Mouse (Mus musculus) spleen, adult 18-20 months (tissue): ENCODE data around the gene Nlrp6.
A peak's percentile ranks its signal among the peaks of the same experiment; 100 is the strongest.

Experiments
- DNase-seq, 2 experiments: peaks; one replicate each; pipeline ENCODE4 v3.0.0; 2022; ENCODE audit warnings: mixed read lengths in 2 of 2

Nlrp6 gene

GRCm38 (mm10) chr7:140912846-140913482 lies 7.7 kb upstream of the Nlrp6 start:
- DNase-seq = no peak

GRCm38 (mm10) chr7:140914031-140914690 lies 6.5 kb upstream of the Nlrp6 start:
- no peak for DNase-seq

GRCm38 (mm10) chr7:140919911-140920310 lies 791 bp upstream of the Nlrp6 start:
- no peak for DNase-seq

- DNase-seq = no peak
Measured at GRCm38 (mm10) chr7:140921225-140921975, 698 bp downstream of the Nlrp6 start.

GRCm38 (mm10) chr7:140922398-140923069 lies 1.8 kb downstream of the Nlrp6 start:
- no peak for DNase-seq

GRCm38 (mm10) chr7:140923070-140923775 lies 2.5 kb downstream of the Nlrp6 start:
- no peak for DNase-seq

- DNase-seq = no peak
Measured at GRCm38 (mm10) chr7:140927181-140927580, 6.5 kb downstream of the Nlrp6 start.

- DNase-seq = no peak
Measured at GRCm38 (mm10) chr7:140938436-140938835, 17.7 kb downstream of the Nlrp6 start.

- no peak for DNase-seq
Measured at GRCm38 (mm10) chr7:140938896-140939295, 18.2 kb downstream of the Nlrp6 start.

GRCm38 (mm10) chr7:140939669-140940171 lies 19.0 kb downstream of the Nlrp6 start:
- DNase-seq = no peak

GRCm38 (mm10) chr7:140941222-140942051 lies 20.7 kb downstream of the Nlrp6 start, which contains the start of gene Pgghg:
Gene Pgghg, plus strand, starts transcription at chr7:140941391.
- peak; percentile 78 to 81 for DNase-seq

GRCm38 (mm10) chr7:140942341-140942740 lies 21.6 kb downstream of the Nlrp6 start:
- DNase-seq = peak in 1 of 2 experiments; percentile 23

GRCm38 (mm10) chr7:140942811-140943210 lies 22.1 kb downstream of the Nlrp6 start:
- no peak for DNase-seq

- DNase-seq = no peak
Measured at GRCm38 (mm10) chr7:140943356-140943755, 22.7 kb downstream of the Nlrp6 start.

- no peak for DNase-seq
Measured at GRCm38 (mm10) chr7:140944236-140944635, 23.5 kb downstream of the Nlrp6 start.

- no peak for DNase-seq
Measured at GRCm38 (mm10) chr7:140945247-140945646, 24.5 kb downstream of the Nlrp6 start.

- DNase-seq = no peak
Measured at GRCm38 (mm10) chr7:140946311-140946710, 25.6 kb downstream of the Nlrp6 start.

- DNase-seq = no peak
Measured at GRCm38 (mm10) chr7:140946980-140947379, 26.3 kb downstream of the Nlrp6 start.

- no peak for DNase-seq
Measured at GRCm38 (mm10) chr7:140948161-140948560, 27.5 kb downstream of the Nlrp6 start.

- no peak for DNase-seq
Measured at GRCm38 (mm10) chr7:140949255-140949654, 28.6 kb downstream of the Nlrp6 start.

- no peak for DNase-seq
Measured at GRCm38 (mm10) chr7:140949824-140950530, 29.3 kb downstream of the Nlrp6 start, which contains the start of gene Ifitm5. Gene Ifitm5, minus strand, starts transcription at chr7:140950291.
